Mouse (Mus musculus) heart, embryonic 14.5 days (tissue): ENCODE measurements around the gene Tril. TPM values are rescaled to one million over a fixed set of nuclear protein-coding genes. Genes with fewer than 3 reads are reported as not detected.

ENCODE experiments used
- ATAC-seq: fragments of 200-750 bp; cut with Nextera tagmentation; 2 replicates; pipeline ENCODE4 v1.8.0; 2017; ENCODE audit warnings: low read depth, moderate TSS enrichment; ENCODE audit not compliant: insufficient number of reproducible peaks, insufficient read depth, low FRiP score
- H3K27ac ChIP-seq, 2 experiments: fragments of 200-500 bp in 1 of 2; fragments of 300-500 bp in 1 of 2; sonication (generic) in 1 of 2; replicated peaks in 1 of 2; 2 replicates each; pipeline ENCODE4 v1.5.1; 2012 to 2014; ENCODE audit warnings: low read depth in 2 of 2, low read length in 2 of 2, control low read depth in 1 of 2, mild to moderate bottlenecking in 1 of 2, mixed read lengths in 1 of 2; ENCODE audit not compliant: control insufficient read depth in 1 of 2, insufficient read depth in 1 of 2
- H3K27me3 ChIP-seq: fragments of 300-500 bp; sonication (generic); 2 replicates; pipeline ENCODE4 v1.6.1; 2014; ENCODE audit warnings: mild to moderate bottlenecking, low read length, control low read depth; ENCODE audit not compliant: control insufficient read depth, insufficient read depth
- H3K36me3 ChIP-seq: fragments of 300-500 bp; sonication (generic); 2 replicates; pipeline ENCODE4 v1.6.1; 2014; ENCODE audit warnings: mild to moderate bottlenecking, control low read depth, low read length, mixed read lengths; ENCODE audit not compliant: control insufficient read depth, insufficient read depth
- H3K4me1 ChIP-seq, 2 experiments: fragments of 200-500 bp in 1 of 2; fragments of 300-500 bp in 1 of 2; sonication (generic) in 1 of 2; 2 replicates each; pipeline ENCODE4 v1.6.1; 2012 to 2014; ENCODE audit warnings: low read length in 2 of 2, control low read depth in 1 of 2, mixed read lengths in 1 of 2; ENCODE audit not compliant: control insufficient read depth in 2 of 2, insufficient read depth in 2 of 2
- H3K4me2 ChIP-seq: fragments of 300-500 bp; sonication (generic); 2 replicates; pipeline ENCODE4 v1.6.1; 2014; ENCODE audit warnings: mild to moderate bottlenecking, low read length
- H3K4me3 ChIP-seq, 2 experiments: fragments of 200-500 bp in 1 of 2; fragments of 300-500 bp in 1 of 2; sonication (generic) in 1 of 2; 2 replicates each; pipeline ENCODE4 v1.5.1; 2012 to 2014; ENCODE audit warnings: low read length in 2 of 2, mild to moderate bottlenecking in 2 of 2, control low read depth in 1 of 2, low read depth in 1 of 2, moderate library complexity in 1 of 2; ENCODE audit not compliant: control insufficient read depth in 1 of 2, insufficient read depth in 1 of 2
- H3K9ac ChIP-seq: fragments of 300-500 bp; sonication (generic); 2 replicates; pipeline ENCODE4 v1.6.1; 2014; ENCODE audit warnings: mild to moderate bottlenecking, low read length
- H3K9me3 ChIP-seq: fragments of 300-500 bp; sonication (generic); 2 replicates; pipeline ENCODE4 v1.6.1; 2016; ENCODE audit warnings: low read length, control low read depth; ENCODE audit not compliant: control insufficient read depth
- WGBS: fragments of 180-500 bp; shearing (Covaris S2); extraction: QIAGEN DNeasy Blood & Tissue Kit; methylation state at CpG from one replicate; pipeline ENCODE4 v1.1.7; 2014; 5-methylcytosine and 5-hydroxymethylcytosine counted together
- polyA plus RNA-seq: library from polyadenylated mRNA; unstranded; fragments of >200 nt; fragmentation: Nextera tagmentation; extraction: Ambion mirVana; gene quantifications from 2 replicates; pipeline ENCODE4 v1.2.1, GENCODE M21; 2014

Gene Tril
- polyA plus RNA-seq, 1 experiment from 2014 or later: 4.8 TPM

- no peak overlapping the region for H3K4me3 ChIP-seq
- ATAC-seq: no peak
Observed at GRCm38 (mm10) chr6:53778424-53778955, 42.1 kb downstream of the Tril start.

GRCm38 (mm10) chr6:53768275-53768674, 52.4 kb downstream of the Tril start:
- no peak for ATAC-seq
- Histone ChIP-seq H3K4me1 (peaks cover 6 to 8% of the 10 kb centered on the region in 2 experiments; a peak in 3 of 4 replicates), H3K9me3 (no peaks in the 10 kb centered on the region), H3K4me3 (no peak overlapping the region), H3K4me2 (no peak overlapping the region), H3K9ac (no peak overlapping the region), H3K27me3 (no peaks in the 10 kb centered on the region), H3K36me3 (no peaks in the 10 kb centered on the region), H3K27ac (no peak overlapping the region)
- WGBS: 85% methylated on average over 4 of the region's 4 CpGs

More at GRCm38 (mm10) chr6:53778424-53778955, 42.1 kb downstream of the Tril start:
- no peaks in the 10 kb centered on the region for H3K9me3 ChIP-seq
- no peaks in the 10 kb centered on the region for H3K4me1 ChIP-seq
- H3K27me3 ChIP-seq: peaks cover 5% of the 10 kb centered on the region; the same call in 1 of the 2 replicates
- no peak overlapping the region for H3K9ac ChIP-seq
- 61% methylated on average over 8 of the region's 8 CpGs for WGBS
- H3K27ac ChIP-seq: no peak overlapping the region
- H3K36me3 ChIP-seq: no peaks in the 10 kb centered on the region
- H3K4me2 ChIP-seq: no peak overlapping the region

- no peak for ATAC-seq
- no peaks in the 10 kb centered on the region for H3K9me3 ChIP-seq
- 20% methylated on average over 10 of the region's 10 CpGs for WGBS
- H3K4me2 ChIP-seq: no peak overlapping the region
- H3K9ac ChIP-seq: no peak overlapping the region
- no peaks in the 10 kb centered on the region for H3K36me3 ChIP-seq
- H3K27ac ChIP-seq: 0 out of 4 replicates have a peak overlapping the region, but pooled peaks of 1 of the 2 experiments have one; percentile 4
- H3K4me3 ChIP-seq: no peak overlapping the region
- peaks cover 6 to 8% of the 10 kb centered on the region in 2 experiments; a peak in 3 of 4 replicates for H3K4me1 ChIP-seq
- no peaks in the 10 kb centered on the region for H3K27me3 ChIP-seq
Observed at GRCm38 (mm10) chr6:53766243-53766915, 54.3 kb downstream of the Tril start.

- WGBS: 66% methylated on average over 8 of the region's 8 CpGs
- Histone ChIP-seq H3K9ac (no peak overlapping the region), H3K9me3 (no peaks in the 10 kb centered on the region), H3K4me3 (no peak overlapping the region), H3K27me3 (no peaks in the 10 kb centered on the region), H3K4me1 (peaks cover 7 to 8% of the 10 kb centered on the region in 2 experiments; a peak in 3 of 4 replicates), H3K36me3 (no peaks in the 10 kb centered on the region), H3K27ac (0 out of 4 replicates have a peak overlapping the region, but pooled peaks of 1 of the 2 experiments have one; percentile 4), H3K4me2 (no peak overlapping the region)
- ATAC-seq: no peak
Observed at GRCm38 (mm10) chr6:53765731-53766130, 54.9 kb downstream of the Tril start.

Other genes starting within 250 kb of the Tril start
- not detected in 2 replicates for gene Cpvl, start 157.8 kb upstream of the Tril start, polyA plus RNA-seq
- gene Chn2, start 218.7 kb upstream of the Tril start, polyA plus RNA-seq: 7.1 and 8.4 TPM in 2 replicates